Mouse (Mus musculus): ENCODE results near the gene Gsdme.

The Gsdme gene

GRCm38 (mm10) chr6:50263670-50264069, at the start of gene Gsdme:
Gene Gsdme, minus strand, starts transcription at chr6:50263862.
- no peak for DNase-seq

- DNase-seq: peak; percentile 85
Observed at GRCm38 (mm10) chr6:50312647-50313046, 49.0 kb upstream of the Gsdme start.

- DNase-seq: peak; percentile 68
Observed at GRCm38 (mm10) chr6:50309019-50309418, 45.4 kb upstream of the Gsdme start.

- DNase-seq: no peak
Observed at GRCm38 (mm10) chr6:50306625-50307024, 43.0 kb upstream of the Gsdme start.

DNA sequence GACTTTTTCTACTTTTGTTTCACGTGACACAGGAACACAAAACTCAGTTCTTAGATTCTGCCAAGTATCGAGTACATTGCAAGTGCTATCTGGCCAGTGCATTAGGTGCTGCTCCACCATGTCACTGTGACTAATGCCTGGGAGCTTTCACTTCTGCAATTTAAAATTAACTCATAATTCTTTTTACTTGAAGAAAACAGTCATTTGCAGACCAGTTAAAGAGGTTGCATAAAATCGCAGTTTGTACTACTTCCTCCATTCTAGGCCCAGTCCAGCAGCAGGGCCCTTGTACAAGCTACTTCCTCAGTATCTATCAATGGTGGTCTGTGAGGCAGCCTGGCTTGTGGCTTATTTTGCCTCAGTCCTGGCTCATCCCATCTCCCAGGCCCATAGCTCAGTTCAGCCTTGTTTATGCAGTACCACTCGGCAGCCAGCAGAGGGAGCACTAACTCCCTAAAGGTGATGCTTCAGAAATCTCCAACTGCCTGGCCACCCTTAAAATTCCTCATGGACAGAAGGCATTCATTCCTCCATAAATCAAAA, 41.4 kb upstream of the Gsdme start:
- DNase-seq: peak; percentile 85

- no peak for DNase-seq
Observed at GRCm38 (mm10) chr6:50301121-50301520, 37.5 kb upstream of the Gsdme start.

DNA sequence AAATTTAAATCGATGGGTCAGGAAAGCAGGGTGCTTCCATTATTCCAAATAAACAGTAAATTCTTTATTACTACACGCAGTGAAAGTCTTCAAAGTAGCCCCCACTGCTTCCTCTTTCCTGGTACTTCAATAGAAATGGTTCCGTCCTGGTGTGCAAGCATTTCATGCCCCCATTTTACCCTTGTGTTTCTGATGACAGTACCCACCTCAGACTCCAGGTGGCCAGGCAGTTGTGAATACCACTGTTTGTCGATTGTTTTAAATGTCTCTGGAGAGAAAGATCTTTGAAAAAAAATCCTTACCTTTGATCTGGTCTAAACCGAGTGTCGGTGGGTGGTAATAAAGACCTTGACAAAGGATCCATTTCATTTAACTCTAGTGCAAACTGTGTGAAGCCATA, 37.0 kb upstream of the Gsdme start:
- no peak for DNase-seq

GRCm38 (mm10) chr6:50299071-50299470, 35.4 kb upstream of the Gsdme start:
- no peak for DNase-seq

DNA sequence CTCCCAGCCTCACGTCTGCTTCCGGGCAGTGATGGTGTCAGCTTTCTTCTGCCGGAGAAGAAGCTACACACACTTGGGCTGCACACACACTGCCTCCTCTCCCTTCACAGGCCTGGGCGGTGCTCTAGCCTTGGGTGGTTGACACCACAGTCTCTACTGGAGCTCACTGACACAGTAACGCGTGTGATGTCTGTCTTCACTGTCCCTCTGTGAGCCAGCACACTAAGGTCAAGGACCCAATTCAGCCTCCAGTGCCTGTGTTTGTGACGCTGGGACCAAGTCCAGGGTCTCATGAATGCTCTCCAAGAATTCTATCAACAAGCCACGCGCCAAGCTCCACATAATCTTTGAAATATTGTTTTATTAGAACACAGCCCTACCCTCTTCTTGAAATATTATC, 34.0 kb upstream of the Gsdme start:
- DNase-seq: no peak

DNA sequence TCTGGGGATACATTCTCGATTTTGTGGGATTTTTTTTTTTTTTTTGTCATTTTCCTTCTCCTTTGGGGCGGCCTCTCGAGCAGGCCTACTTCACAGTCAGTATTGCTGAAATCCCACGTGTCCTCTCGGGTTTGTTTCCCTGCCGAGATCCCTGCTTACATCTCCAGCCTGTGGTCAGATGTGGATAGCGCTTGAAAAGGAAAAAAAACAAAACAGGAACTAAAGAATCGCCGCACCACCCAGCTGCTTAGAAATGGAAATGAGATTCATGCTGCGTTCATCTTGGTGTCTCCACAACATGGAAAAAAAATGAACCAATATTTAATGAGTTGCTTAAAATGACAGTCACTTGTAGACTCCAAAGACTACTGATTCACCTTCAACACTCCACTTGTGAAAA, 31.5 kb upstream of the Gsdme start:
- DNase-seq: no peak

DNA sequence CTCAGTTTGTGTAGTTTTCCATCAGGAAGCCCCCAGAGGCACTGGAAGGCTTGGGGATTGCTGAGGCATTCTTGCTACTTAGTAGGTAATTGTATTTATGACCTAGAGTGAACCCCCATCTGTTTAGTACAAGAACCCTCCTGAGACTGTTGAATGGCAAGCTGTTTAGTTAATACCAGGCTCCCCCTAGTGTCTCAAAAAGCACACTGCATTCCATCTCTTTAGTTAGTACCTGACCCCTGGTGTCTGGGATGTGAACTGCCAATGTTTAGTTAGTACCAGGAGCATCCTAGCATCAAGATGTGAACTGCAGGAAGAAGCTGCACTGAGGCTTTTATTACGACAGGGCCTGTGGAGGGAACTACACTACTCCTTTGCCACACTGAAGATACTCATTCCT, 30.5 kb upstream of the Gsdme start:
- DNase-seq: peak; percentile 84

DNA sequence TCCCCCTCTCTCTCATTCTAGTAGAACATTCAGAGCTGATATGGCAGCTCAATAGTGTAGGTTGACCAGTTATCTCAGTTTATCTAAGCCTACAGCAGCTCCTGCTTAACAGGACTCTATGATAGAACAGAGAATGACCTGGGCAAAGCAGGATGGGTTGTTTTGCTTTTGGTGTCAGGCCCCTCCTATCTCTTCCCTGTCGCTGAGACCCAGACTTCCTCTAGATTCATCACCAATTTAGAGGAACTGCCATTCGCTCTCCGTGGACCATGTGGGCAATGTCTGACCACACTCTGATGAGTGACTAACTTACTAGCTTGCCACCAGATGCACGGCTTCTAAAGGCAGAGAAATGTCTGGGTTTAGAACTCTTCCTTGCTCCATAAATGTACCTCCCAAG, 28.0 kb upstream of the Gsdme start:
- no peak for DNase-seq

DNA sequence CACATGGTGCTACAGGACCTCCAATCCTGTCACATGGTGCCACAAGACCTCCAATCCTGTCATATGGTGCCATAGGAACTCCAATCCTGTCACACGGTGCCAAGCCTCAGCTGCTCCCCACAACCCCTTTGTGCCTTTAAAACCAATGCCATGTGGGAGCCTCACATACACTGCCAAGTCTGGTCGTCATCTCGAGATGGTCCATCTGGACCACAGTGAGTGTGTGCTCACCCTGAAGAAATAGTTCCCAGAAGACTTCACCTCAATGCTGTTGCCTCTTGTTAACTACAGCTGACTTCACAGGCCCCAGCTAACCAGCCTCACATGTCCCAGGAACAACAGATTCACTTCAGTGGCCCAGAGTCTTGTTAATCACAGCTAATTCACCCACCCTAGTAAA, 23.2 kb upstream of the Gsdme start:
- no peak for DNase-seq

- no peak for DNase-seq
Observed at GRCm38 (mm10) chr6:50279642-50280041, 16.0 kb upstream of the Gsdme start.

DNA sequence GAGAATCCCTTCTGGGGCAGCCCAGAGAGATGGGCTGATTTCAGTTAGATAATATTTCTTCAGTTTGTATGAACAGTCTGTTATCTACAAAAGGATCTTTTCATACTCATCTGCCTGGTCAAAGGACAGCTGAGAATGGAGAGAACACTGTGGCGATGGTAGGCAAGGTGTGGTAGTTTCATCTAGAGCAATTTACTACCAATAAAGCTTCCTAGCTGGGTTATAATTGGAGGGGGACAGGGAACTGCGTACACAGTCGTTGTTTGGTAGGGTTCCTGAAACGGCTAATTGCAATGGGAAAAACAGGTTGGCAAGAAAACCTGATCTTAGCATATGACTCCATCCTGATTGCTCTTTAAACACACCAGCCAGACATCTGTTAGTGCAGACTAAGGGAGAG, 10.3 kb upstream of the Gsdme start:
- no peak for DNase-seq

DNA sequence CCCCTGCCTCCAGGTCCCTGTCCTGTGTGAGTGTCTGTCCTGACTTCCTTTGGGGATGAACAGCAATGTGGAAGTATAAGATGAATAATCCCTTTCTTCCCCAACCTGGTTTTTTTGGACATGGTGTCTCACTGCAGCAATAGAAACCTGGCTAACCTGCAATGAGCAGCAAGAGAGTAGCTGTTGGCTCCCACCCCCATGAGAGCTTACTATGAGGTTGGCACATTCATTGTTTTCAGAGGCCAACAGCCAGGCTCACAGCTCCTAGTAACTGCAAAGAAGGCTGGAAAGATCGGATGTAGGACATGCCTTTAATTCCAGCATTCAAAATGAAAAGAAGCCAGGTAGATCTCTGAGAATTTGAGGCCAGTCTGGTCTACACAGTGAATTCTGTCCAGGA, 9.8 kb upstream of the Gsdme start:
- DNase-seq: no peak

- DNase-seq: no peak
Observed at GRCm38 (mm10) chr6:50262310-50262709, 1.4 kb downstream of the Gsdme start.

DNA sequence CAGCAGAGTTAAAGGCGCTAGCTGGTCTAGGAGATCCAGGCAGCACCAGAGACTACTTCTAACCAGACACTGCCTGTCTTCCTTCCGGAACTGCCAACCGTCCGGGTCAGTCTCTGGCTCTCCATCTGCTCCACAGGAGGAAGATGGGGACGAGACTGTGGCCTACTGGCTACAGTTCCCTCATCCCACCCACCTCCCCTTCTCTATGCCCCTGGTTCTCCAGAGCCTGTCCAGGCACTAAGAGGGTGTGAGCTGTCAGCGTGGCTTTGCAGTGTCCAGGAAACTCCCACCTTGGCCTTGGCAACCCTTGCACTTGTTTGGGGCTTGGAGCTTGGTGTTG, 1.8 kb downstream of the Gsdme start:
- no peak for DNase-seq

DNA sequence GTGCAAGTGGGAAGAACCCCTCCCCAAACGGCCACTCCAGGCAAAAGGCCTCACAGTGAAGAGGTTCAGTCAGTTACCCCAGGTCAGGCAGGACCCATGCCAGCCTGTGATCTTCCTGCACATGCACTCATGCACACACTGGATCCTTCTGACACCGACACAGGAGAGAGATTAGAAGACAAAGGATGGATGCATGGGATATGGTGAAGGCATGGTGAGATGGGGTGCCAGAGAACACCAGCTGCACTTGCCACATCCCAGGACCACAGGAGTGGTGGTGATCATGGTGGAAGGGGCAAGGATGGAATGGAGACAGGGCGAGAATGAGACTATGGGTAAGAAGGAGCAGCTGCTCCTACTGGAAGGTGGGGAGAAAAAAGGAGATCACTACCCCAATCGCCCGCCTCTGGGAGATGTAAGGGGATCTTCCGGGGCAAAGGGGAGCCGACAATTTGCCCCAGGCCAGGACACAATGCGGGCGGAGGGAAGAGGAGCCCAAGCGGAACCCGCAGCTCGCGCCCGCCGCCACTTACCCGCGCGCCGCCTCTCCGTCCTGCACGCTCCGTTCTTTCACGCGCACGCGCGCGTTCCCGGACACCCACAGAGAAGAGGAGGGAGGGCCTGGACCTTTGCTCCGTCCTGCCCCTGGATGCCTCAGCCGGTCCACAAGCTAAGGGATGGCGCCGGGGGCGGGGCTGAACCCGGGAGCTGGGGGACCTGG, 2.3 kb downstream of the Gsdme start:
- DNase-seq: peak; percentile 91

DNA sequence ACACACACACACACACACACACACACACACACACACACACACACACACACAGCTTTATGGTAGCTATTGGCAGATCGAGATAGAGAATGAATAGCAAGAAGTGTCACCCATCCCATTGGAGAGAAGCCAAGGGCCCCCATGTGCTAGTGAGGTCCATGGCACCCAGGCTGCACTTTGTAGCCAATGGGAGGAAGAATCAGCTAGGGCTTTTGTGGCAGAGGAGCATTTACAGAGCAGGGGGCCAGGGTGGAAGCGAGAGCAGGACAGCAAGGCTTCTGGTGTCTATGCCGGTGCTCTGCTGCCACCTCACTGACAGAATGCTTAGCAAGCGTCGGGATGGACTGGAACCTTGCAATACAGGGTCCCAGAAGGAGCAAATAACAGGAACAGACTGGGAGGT, 8.3 kb downstream of the Gsdme start:
- DNase-seq: peak; percentile 12

GRCm38 (mm10) chr6:50254723-50255184, 8.9 kb downstream of the Gsdme start:
- peak; percentile 78 for DNase-seq

- DNase-seq: peak; percentile 14
Observed at GRCm38 (mm10) chr6:50252690-50253089, 11.0 kb downstream of the Gsdme start.

GRCm38 (mm10) chr6:50247791-50248190, 15.9 kb downstream of the Gsdme start:
- no peak for DNase-seq

DNA sequence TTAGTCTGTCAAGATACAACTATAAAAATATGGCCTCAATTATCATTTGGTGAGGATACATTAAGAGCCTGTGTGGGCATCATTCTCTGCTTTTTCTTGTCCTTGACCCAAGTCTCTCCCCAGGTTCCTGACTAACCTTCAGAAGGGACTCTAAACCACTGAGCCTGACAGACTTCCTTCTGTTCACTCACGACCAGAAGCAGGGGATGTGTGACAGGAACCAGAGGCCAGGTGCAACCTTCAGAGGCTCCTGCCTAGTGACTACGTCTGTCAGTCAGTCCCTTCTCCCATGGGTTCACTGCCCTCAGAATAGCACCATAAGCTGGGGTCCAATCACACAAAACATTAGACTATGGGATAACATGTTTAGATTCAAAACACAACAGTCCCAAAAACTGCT, 16.3 kb downstream of the Gsdme start:
- DNase-seq: no peak

GRCm38 (mm10) chr6:50244967-50245366, 18.7 kb downstream of the Gsdme start:
- DNase-seq: no peak

Measured in lung, postnatal 10 days (tissue).